Mouse (Mus musculus): ENCODE results near the gene Klc1.

Gene Klc1

DNA sequence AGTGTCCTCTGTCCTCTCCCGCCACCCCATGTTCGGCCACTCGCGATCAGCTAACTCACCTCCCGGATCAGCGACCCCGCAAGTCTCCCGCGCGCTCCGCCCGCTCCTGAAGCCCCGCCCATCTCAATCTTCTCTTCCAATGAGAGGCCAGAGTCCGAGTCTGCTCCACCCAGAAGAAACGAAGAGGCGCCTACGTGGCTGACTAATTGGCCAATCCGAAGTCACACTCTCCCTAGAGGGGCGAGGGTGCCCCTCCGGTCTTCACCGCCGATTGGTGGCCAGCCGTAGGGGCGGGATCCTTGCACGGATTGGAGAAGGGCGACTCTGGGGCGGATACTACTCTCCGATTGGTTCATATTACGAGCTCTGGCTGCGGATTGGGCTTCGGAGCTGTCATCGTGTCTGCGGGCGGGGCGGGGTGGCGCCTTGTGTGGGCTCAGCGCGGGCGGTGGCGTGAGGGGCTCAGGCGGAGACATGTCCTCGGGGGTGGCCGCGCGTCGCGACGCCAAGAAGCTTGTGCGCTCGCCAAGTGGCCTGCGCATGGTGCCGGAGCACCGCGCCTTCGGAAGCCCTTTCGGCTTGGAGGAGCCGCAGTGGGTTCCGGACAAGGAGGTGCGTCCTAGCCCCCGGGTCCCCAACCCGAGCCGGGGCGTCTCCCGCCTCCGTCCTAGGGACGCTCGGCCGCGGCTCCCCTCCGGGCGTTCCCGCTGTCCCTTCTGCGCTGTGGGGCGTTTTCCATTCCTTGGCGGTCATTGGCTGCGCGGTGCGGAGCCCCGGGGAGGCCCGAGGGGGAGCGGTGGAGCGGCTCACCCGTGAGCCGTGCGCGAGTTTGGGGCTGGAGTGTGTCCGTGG is 55.3 kb downstream of the Klc1 start, which contains the start of the genes Xrcc3 and Zfyve21:
Gene Xrcc3, minus strand, starts transcription at position 108 of the 852 bp plus-strand sequence.
Gene Zfyve21, plus strand, starts transcription at position 405 of the 852 bp plus-strand sequence.
- peak; percentile 99 for DNase-seq (ENCODE audit: low spot score in 2 of 2)

DNA sequence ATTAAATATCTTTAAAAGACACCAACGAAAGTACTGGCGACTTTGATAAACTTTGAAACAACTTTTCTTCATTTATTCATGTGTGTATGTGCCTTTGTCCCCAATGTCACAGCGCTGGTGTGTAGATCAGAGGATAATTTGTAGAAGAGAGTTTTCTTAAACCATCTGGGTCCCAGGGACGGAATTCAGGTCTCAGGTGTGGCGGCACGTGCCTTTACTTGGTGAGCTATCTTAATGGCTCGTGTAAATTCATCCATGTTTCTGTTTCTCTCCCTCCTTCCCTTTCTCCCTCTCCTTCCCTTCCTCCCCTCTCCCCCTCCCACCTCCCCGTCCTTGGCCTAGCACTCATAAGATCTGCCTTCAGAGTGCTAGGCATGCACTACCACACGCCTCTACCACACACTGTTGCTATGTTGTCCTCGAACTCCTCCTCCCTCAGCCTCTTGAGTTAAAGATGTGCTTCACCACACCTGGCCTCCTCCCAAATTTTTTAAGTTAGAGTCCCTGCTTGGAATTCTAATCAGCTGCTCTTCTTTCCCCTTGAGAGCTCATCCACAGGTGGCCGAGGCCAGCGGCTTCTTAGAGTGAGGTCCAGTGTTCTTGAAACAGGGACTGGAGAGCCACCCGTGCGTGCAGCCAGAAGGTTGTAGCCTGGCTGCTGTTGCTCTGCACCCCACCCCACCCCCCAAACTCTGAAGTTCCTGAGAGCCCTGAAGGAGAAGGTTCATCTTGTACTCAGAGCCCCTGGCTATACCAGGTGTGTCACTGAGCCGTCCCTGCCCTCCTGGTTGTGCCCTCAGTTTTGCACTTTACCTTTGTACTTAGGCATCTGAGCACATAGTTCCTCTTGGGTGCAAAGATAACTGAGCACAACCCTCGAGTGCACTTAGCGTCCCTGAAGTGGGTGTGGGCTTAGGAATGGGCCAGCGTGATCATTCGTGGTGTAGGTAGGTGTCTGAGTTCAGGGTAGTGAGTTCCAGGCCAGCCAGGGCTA is 56.4 kb downstream of the Klc1 start:
- DNase-seq (ENCODE audit: low spot score in 2 of 2): no peak

DNA sequence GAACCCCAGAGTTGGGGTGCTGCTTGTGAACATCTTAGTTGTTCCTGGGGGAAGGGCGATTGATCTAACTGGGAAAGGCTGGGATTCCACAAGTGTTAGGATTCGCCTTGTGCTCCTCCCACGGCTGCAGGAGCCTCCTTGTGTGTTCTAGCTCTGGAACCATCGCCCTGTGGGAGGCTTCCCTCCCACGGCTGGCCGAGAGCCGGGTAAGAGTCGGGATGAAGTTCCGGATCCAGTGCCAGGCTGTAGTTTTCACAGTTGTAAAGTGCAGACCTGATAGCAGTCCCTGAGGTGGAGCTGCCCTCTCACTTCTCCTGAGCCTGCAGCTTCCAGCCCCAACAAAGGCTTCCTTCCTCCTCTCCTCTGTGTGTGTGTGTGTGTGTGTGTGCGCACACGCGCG is 57.9 kb downstream of the Klc1 start:
- peak; percentile 52 to 75 for DNase-seq (ENCODE audit: low spot score in 2 of 2)

DNA sequence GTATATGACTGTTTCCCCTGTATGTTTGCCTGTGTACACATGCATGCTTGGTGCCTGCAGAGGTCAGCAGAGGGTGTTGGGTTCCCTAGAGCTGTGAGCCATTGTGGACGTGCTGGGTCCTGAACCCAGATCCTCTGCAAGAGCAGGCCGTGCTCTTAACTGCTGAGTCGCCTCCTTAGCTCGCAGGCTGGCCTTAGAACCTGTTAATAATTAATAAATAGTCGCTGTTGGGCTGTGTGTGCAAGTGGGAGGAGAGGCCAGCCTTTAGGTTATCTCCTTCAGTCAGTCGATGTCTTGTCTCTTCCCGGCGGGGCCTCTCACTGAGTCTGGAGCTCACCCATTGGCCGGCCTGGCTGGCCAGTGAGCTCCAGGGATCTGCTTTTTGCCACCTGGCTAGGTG is 58.3 kb downstream of the Klc1 start:
- DNase-seq (ENCODE audit: low spot score in 2 of 2): no peak

DNA sequence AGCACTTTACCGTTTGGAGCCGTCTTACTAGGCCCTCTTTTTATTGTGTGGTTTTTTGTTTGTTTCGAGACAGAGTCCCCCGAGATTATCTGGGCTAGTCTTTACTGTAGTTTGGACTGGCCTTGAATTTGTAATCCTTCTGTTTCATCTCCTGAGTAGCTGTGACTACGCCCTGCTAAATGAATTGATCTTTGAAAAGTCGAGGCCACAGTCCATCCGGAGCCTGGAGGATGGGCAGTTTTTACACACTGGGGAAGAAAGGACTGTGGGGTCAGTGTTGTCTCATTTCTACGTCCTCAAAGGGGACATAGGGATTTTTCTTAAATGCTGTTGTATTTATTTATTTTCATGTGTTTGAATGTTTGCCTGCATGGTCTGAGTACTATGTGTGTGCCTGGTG is 59.3 kb downstream of the Klc1 start:
- no peak for DNase-seq (ENCODE audit: low spot score in 2 of 2)

DNA sequence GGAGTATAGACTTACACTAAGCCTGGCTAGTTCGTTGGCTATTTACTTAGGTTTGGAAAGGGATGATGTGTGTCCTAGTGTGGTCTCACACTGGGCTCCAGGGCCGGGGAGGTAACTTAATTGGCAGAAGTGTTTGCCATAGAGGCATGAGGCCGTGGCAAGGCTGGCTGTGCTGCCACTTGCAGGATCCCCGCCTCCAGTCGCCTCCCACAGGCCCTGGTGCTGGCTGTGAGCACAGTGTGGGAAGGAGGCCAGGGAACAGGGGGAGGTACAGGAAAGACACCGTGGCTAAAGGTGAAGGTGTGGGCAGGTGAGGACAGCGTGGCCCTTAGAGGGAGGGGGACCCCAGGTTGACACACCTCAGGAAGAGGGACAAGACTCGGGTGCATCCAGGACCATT is 61.3 kb downstream of the Klc1 start:
- no peak for DNase-seq (ENCODE audit: low spot score in 2 of 2)

DNA sequence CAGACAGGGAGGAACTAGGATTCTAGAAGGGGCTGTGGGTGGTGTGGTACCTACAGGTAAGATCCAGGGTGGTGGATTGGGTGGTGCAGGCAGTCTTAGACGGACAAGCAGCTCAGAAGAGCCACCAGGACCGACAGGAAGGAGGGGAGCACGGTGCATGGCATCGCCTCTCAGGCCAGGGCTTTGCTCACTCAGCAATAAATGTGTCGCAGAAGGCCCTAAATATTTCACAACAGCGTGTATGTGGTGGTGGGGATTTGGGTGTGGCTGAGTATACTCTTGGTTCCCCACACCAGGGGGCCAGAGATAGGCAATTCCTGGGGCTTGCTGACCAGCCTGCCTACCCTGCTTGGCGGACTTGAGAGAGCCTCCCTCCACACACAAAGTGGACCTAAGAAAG is 62.1 kb downstream of the Klc1 start:
- DNase-seq (ENCODE audit: low spot score in 2 of 2): no peak

DNA sequence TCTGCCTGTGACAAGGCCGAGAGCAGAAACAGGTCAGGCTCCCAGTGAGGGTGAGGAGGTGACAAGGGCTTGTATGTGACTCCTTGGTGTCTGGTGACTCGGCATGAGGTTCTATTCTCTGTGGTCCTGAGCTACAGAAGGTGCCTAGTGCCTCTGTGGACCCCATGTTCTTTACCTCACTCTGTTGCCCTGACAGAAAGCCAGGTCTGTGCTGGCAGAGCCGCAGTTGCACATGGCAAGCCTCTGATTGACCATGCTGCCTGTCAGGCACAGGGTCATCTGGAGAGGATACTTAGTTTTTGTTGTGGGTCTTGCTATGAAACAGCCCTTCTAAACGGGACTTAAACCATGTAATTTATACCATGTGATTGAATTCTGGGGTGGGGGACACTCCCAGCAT is 63.3 kb downstream of the Klc1 start:
- no peak for DNase-seq (ENCODE audit: low spot score in 2 of 2)

DNA sequence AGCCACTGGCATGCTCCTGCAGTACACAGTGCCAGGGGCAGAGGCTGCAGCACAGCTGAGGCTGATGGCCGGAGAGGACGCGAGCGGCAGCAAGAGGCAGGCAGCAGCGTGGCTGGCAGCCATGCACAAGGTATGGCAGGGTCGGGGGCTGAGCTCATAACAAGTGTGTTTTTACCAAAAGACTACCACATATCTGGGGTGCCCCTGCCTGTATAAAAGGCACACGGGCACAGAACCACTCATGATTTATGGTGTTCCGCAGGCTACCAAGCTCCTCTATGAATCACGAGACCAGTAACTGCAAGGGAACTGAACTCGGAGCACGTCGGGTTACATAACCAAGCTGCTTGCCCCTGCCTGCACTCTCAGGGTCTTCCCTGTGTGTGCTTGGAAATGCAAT is 68.9 kb downstream of the Klc1 start:
- DNase-seq (ENCODE audit: low spot score in 2 of 2): no peak

DNA sequence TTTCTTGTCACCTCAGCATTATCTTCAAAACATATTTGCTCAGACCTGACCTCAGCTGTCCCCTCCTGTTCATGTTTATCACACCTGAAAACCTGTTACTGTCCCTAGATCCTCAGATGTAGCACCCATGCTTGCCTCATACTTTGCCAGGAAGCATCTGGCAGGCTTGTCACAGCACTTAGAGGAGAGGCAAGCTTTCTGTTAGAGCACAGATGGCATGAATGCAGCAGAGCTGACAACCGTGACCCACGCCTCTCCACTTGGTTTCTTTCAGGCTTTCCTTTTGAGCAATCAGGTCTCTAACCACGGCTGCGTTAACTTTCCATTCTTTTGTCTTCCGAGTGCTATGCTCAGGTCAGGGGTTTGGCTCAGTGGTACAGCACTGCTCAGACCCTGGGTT is 70.8 kb downstream of the Klc1 start:
- no peak for DNase-seq (ENCODE audit: low spot score in 2 of 2)

DNA sequence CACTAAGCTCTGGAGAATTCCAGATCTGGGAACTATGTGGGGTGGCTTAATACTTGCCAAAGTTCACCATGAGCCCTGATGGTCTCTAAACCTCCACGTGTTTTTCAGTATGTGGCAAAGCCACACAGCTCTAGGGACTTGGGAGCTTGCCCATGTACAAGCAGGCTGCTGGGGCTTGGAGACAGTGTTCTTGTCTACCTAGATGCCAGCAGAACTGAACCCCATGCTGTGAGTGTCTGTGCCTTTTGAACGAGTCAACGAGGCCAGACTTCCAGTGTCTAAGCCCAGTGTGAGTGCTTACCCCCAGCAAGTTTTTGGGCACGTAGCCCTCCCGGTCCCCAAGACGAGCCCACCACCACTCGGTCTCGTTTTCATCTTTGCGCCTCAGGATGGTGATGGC is 71.3 kb downstream of the Klc1 start:
- DNase-seq (ENCODE audit: low spot score in 2 of 2): no peak

DNA sequence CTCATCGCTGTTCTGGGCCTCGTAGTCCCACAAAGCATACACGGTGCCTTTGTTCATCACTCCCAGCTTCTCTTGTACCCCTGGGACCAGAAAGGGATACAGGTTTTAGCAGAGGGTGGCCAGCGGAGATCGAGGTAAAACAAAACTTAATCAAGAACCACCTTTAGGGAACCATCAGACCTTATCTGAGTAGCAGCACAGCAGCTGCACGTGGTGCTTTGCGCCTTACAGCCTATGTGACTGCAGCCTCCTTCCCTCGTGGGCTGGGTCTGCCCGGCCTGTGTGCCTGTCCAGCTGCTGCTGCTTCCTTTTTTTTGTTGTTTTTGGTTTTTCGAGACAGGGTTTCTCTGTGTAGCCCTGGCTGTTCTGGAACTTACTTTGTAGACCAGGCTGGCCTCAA is 71.7 kb downstream of the Klc1 start:
- no peak for DNase-seq (ENCODE audit: low spot score in 2 of 2)

DNA sequence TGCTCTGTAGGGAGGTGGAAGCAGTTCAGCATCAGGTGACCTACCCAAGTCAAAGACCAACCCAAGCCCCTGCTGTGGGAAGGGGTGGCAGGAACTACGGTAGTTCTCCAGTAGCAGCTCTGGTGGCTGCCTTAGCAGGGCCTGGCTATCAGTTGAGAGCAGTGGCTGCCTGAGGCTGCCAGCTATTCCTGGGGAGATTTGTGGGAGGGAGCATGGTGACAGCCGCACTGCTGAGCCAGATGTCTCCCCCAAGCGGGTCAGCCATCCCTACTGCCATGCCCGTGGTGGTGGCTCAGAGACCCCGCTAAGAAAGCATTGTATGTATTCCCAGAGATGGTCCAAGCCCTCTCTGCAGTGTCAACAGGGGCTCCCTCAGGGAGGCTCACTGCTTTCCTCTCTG is 74.0 kb downstream of the Klc1 start:
- DNase-seq (ENCODE audit: low spot score in 2 of 2): no peak

DNA sequence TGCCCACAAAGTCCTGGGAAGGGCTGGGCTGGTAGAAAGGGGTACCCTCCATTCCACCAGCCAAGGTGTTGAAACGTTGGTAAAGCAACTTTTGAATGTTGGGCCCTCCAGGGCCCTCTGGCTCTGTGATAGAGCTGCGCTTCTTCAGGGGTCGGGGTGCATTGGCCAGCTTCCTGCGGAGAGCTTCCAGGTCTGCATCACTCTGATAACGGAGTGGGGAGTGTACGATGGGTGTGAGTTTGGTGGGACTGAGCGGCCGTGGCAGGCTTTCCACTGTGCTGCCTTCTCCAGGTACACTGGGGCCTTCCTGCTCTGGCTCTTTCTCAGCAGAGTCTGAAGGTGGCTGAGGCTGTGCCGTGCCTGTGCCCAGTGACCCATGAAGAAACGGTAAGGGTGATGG is 74.8 kb downstream of the Klc1 start:
- DNase-seq (ENCODE audit: low spot score in 2 of 2): no peak

DNA sequence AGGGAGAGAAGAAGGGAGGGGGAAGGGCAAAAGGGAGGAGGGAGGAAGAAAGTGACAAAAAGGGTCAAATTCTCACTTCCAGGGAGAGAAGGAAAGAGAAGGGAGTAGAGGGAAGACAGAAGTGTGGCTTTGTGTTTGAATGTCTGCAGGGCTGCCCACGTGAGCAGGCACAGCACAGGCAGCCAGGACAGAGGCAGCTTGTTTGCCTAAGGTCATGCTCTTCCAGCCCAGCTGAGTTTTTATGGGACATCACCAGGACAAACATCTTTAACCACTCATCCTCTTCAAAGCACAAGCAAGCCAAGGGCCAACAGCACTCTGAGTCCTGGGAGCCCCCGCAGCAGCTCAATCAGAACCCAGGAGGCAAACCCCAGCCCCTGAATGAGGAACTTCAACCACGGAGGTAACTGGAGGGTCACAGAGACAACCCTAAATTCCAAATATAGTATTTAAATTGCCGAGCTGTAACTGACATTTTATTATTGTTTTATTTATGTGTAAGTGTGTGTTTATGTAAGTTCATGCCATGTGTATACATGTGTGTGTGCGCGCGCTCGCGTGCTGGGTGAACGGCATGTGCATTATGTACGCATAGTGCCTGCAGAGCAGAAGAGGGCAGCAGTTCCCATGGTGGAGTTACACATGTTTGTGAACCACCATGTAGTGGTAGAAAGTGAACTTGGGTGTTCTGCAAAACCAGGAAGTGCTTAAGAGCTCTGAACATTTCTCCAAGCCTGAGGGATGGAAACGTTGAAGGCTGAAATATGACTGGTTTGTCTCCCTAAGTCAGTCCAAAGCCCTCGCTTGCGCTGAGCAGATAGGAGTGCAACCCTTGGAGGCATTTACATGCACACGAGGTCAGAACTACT is 84.2 kb downstream of the Klc1 start:
- DNase-seq (ENCODE audit: low spot score in 2 of 2): no peak

DNA sequence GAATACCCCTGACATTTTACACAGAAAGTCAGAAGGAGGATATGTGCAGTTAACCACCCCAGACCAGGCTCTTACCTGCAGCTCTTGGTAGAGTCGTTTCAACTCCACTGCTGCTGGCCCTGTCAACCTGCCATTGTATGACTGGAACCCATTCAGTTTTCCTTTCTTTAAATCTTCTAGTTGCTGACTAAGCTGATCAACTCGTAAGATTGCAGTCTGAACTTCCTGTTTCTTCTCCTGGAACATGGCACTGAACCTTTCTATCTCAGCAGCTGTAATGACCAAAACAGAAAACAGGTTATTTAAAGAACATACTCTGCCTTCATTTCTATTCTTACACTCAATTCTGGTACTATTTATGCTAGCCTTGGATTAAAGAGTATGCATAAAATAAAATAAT is 84.8 kb downstream of the Klc1 start:
- DNase-seq (ENCODE audit: low spot score in 2 of 2): no peak

DNA sequence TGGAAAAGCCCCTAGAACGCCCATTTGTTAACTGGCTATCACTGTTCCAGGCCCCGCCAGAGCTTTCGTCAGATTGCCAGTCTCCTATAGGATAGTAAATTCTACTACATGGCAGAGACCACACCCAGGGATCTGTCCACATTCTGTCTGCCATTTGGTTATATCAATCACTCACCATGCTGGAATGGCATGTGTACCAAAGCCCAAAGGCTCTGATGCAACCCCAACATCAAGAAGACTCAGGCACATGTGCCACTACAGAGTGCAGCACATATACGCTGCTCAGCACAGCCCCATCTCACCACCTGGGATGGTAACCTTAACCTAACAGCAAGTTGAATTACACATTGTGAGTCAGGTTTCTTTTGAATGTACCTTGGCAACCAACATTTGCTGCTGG is 87.3 kb downstream of the Klc1 start:
- no peak for DNase-seq (ENCODE audit: low spot score in 2 of 2)

DNA sequence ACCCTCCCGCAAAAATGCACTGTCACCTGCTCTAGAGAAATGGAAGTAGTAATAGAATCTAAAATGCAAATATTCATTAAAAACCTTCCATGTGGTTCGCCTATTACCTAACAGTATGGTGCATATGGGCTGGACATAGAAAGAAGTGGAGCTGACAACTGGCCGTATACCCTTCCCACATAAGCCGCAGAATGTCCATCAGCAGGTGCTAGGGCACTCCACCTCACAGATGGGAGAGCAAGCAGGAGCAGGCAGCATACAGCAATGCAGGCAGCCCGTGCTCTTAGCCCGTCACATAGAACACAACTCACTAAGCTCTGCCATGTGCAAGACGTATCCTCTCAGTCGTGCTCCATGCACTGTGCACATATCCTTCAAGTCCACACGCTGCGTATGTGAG is 88.2 kb downstream of the Klc1 start:
- no peak for DNase-seq (ENCODE audit: low spot score in 2 of 2)

DNA sequence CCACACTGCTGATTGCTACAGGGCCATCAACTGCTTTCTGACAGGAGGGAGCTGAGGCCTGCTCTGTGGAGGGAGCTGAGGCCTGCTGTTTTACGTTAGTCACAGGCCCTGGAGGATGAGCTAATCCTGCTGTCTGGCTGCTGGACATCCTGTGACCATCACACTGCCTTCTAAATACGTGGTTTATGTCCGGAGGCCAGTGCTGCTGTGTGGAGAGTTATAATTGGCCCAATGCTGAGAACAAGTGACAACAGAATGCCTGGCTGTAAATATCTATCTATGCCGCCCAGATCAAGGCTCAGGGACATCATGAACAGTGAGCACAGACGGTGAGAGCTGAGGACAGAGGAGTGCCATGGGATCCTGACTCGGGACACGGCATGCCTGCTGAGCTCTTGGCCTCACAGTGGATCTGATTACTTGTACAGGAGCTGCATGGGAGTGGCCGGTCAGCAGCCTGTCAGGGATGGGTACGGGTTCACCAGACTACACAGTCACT is 89.7 kb downstream of the Klc1 start:
- peak in 1 of 2 experiments; percentile 35 for DNase-seq (ENCODE audit: low spot score in 2 of 2)

DNA sequence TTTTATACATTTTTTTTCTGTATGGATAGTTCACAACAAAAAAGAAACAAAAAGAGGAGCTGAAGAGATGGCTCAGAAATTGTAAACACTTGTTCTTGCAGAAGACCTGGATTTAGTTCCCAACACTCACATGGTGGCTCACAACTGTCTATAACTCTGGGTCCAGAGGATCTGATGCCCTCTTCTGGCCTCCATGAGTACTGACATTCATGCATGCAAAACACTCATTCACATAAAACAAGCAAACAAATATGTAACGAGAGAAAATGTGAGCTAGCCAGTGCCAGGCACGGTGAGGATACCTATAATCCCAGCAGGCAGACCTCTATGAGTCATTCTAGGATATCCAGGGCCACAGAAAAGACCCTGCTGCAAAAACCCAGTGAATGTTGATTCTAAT is 92.6 kb downstream of the Klc1 start:
- DNase-seq (ENCODE audit: low spot score in 2 of 2): no peak

DNA sequence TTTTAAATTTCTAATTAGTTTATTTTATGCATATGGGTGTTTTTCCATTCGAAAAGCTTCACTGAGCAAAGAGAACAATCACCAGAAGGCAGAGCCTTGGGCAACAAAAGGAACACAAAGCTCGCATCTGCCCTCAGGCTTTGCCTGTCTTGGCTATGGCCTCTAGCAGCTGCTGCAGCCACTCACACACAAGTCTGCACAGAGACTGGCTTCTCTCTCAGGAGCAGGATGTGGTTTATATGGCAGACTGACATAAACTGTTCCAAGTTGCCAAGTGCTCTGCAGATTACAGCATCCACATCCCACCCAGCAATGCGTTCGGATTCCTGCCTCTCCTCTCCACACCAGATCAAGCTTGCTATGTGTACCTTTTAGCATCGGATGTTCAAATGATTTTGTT is 93.1 kb downstream of the Klc1 start:
- no peak for DNase-seq (ENCODE audit: low spot score in 2 of 2)

Measured in left cerebral cortex, adult 9 months (tissue).